Mouse (Mus musculus): Measurements from ENCODE around the gene Ms4a6b. TPM values are rescaled to one million over a fixed set of nuclear protein-coding genes. Genes with fewer than 3 reads are reported as not detected.
"Not testable (repeated sequence)": the region's sequence is repeated elsewhere in the genome, so short reads cannot be mapped to it uniquely, and the experiment has no call there.

The Ms4a6b gene
- total RNA-seq, 2 experiments from 2014 or later: 1.2 to 1.4 TPM

DNA sequence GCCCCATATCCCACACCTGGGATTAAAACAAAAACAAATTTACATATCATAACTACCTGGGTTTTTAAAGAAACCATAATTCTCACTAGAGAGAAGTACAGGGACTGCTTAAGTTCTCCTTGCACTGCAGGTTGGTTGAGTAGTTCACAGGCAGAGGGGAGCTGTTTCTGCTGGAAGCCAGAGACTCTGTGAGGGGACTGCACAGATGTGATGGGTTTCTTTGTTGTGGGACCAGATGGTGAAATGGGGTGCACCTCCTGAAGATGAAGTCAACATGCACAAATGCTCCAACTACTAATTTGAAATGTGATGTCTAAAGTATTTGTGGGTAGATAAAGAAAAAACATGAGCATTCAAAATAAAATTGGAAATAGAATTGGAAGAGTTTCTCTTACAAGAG lies 31.6 kb downstream of the Ms4a6b start:
- DNase-seq (ENCODE audit: low spot score in 2 of 2): no peak
- TF ChIP-seq CTCF (conservative IDR thresholded peaks at IDR 0.05): no peak
- Histone ChIP-seq H3K27ac (peak overlapping the region; percentile 53), H3K4me3 (no peak overlapping the region)

- no peak for TF ChIP-seq CTCF (conservative IDR thresholded peaks at IDR 0.05)
- no peak for DNase-seq (ENCODE audit: low spot score in 2 of 2)
- no peak overlapping the region for H3K4me3 ChIP-seq
- H3K27ac ChIP-seq: no peak overlapping the region
These were observed 38.4 kb downstream of the Ms4a6b start for GRCm38 (mm10) chr19:11554726-11555125.

GRCm38 (mm10) chr19:11559560-11559959 lies 43.2 kb downstream of the Ms4a6b start:
- H3K27ac ChIP-seq; H3K4me3 ChIP-seq; DNase-seq (ENCODE audit: low spot score in 2 of 2): not testable (repeated sequence)

DNA sequence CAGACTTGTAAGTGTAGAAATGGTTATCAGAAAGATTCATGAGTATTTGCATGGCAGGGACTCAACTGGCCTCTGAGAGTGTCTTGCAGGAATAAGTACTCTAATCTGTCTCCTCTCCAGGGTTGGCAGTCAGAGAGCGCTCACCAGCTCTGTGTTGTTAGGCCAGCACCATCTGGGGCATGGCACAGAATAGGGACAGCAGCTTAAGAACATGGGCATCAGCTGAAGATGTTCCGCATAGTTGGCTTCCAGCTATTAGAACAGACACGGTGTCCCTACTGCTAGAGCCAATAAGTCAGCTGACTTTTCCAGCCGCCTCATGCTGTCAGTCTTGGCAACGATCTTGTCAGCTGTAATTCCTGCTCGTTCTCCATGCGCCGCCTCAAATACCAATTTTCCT lies 58.7 kb downstream of the Ms4a6b start:
- TF ChIP-seq CTCF (conservative IDR thresholded peaks at IDR 0.05): no peak
- H3K27ac ChIP-seq: no peak overlapping the region
- no peak for DNase-seq (ENCODE audit: low spot score in 2 of 2)
- H3K4me3 ChIP-seq: no peak overlapping the region

Other genes starting within 250 kb of the Ms4a6b start
- gene Ms4a5, start 232.6 kb upstream of the Ms4a6b start, total RNA-seq (2021): not detected
- under 1 TPM in 1 of 2 experiments, not detected in 1; 0.10 TPM for gene Ms4a14, start 202.1 kb upstream of the Ms4a6b start, total RNA-seq (2021)
- under 1 TPM in 1 of 2 experiments, not detected in 1; 0.79 TPM for gene Ms4a7, start 180.4 kb upstream of the Ms4a6b start, total RNA-seq (2021)
- gene Ms4a4a, start 141.0 kb upstream of the Ms4a6b start, total RNA-seq (2021): 1 to 10 TPM in 1 of 2 experiments, not detected in 1; 1.5 TPM
- not detected for gene Ms4a4c, start 111.7 kb upstream of the Ms4a6b start, total RNA-seq (2021)
- gene Ms4a4b, start 73.0 kb upstream of the Ms4a6b start, total RNA-seq (2021): not detected
- gene Ms4a6c, start 47.1 kb upstream of the Ms4a6b start, total RNA-seq (2021): under 1 TPM; 0.84 to 0.86 TPM
- under 1 TPM; 0.36 to 0.83 TPM for gene Gm8369, start 30.6 kb upstream of the Ms4a6b start, total RNA-seq (2021)
- not detected for gene Ms4a4d, start 20.3 kb downstream of the Ms4a6b start, total RNA-seq (2021)
- gene Ms4a6d, start 88.3 kb downstream of the Ms4a6b start, total RNA-seq (2021): 1 to 10 TPM; 1.4 to 1.5 TPM
- gene Ms4a2, start 107.2 kb downstream of the Ms4a6b start, total RNA-seq (2021): under 1 TPM in 1 of 2 experiments, not detected in 1; 0.38 TPM
- gene Ms4a3, start 124.3 kb downstream of the Ms4a6b start, total RNA-seq (2021): not detected
- gene Oosp2, start 144.0 kb downstream of the Ms4a6b start, total RNA-seq (2021): not detected
- gene Oosp1, start 174.6 kb downstream of the Ms4a6b start, total RNA-seq (2021): not detected
- gene Oosp3, start 180.5 kb downstream of the Ms4a6b start, total RNA-seq (2021): not detected
- gene Gif, start 231.0 kb downstream of the Ms4a6b start, total RNA-seq (2021): not detected

Measured in layer of hippocampus, adult 2 months (tissue).